Mouse (Mus musculus): ENCODE results near the gene Zranb3. TPM values are rescaled to one million over a fixed set of nuclear protein-coding genes. Genes with fewer than 3 reads are reported as not detected.
"Not testable (repeated sequence)": the region's sequence is repeated elsewhere in the genome, so short reads cannot be mapped to it uniquely, and the experiment has no call there.

The Zranb3 gene
- polyA plus RNA-seq, 1 experiment from 2014 or later: 10.4 TPM

- no peak overlapping the region for H3K4me3 ChIP-seq
- no peaks in the 10 kb centered on the region for H3K4me1 ChIP-seq (replicated peaks)
- H3K27me3 ChIP-seq (ENCODE audit: insufficient read depth, poor library complexity, severe bottlenecking): no peaks in the 10 kb centered on the region
- 93% methylated on average over 2 of the region's 2 CpGs for WGBS
- no peak for DNase-seq (ENCODE audit: low spot score)
- no peaks in the 10 kb centered on the region for H3K9me3 ChIP-seq
- no peak overlapping the region for H3K27ac ChIP-seq
- H3K36me3 ChIP-seq: peaks cover 12% of the 10 kb centered on the region
These were observed 56.4 kb downstream of the Zranb3 start for GRCm38 (mm10) chr1:128046455-128046854.

GRCm38 (mm10) chr1:128044181-128044580, 58.7 kb downstream of the Zranb3 start:
- no peaks in the 10 kb centered on the region for H3K9me3 ChIP-seq
- no peak overlapping the region for H3K4me3 ChIP-seq
- no peaks in the 10 kb centered on the region for H3K4me1 ChIP-seq (replicated peaks)
- no peaks in the 10 kb centered on the region for H3K27me3 ChIP-seq (ENCODE audit: insufficient read depth, poor library complexity, severe bottlenecking)
- H3K36me3 ChIP-seq: peaks cover 13% of the 10 kb centered on the region
- H3K27ac ChIP-seq: no peak overlapping the region
- WGBS: 93% methylated on average over 4 of the region's 4 CpGs
- DNase-seq (ENCODE audit: low spot score): no peak

GRCm38 (mm10) chr1:128036296-128036695, 66.6 kb downstream of the Zranb3 start:
- Histone ChIP-seq H3K4me3 (no peak overlapping the region), H3K36me3 (peaks cover 8% of the 10 kb centered on the region; the same call in 1 of the 2 replicates), H3K4me1 (replicated peaks) (no peaks in the 10 kb centered on the region), H3K9me3 (no peaks in the 10 kb centered on the region), H3K27me3 (ENCODE audit: insufficient read depth, poor library complexity, severe bottlenecking) (no peaks in the 10 kb centered on the region), H3K27ac (no peak overlapping the region)
- DNase-seq (ENCODE audit: low spot score): no peak
- WGBS: 93% methylated on average over 6 of the region's 6 CpGs

GRCm38 (mm10) chr1:128032123-128032522, 70.7 kb downstream of the Zranb3 start:
- no peak for DNase-seq (ENCODE audit: low spot score)
- Histone ChIP-seq H3K27ac (no peak overlapping the region), H3K4me3 (no peak overlapping the region), H3K4me1 (replicated peaks) (no peaks in the 10 kb centered on the region), H3K9me3 (no peaks in the 10 kb centered on the region), H3K36me3 (peaks cover 4% of the 10 kb centered on the region; the same call in 1 of the 2 replicates), H3K27me3 (ENCODE audit: insufficient read depth, poor library complexity, severe bottlenecking) (no peaks in the 10 kb centered on the region)
- WGBS: 96% methylated on average over 1 of the region's 1 CpGs

- H3K36me3 ChIP-seq: peaks cover 4% of the 10 kb centered on the region; the same call in 1 of the 2 replicates
- no peak overlapping the region for H3K27ac ChIP-seq
- DNase-seq (ENCODE audit: low spot score): no peak
- no peaks in the 10 kb centered on the region for H3K4me1 ChIP-seq (replicated peaks)
- H3K4me3 ChIP-seq: no peak overlapping the region
- H3K27me3 ChIP-seq (ENCODE audit: insufficient read depth, poor library complexity, severe bottlenecking): no peaks in the 10 kb centered on the region
- WGBS: 88% methylated on average over 2 of the region's 2 CpGs
- H3K9me3 ChIP-seq: no peaks in the 10 kb centered on the region
These were observed 71.3 kb downstream of the Zranb3 start for GRCm38 (mm10) chr1:128031524-128031923.

GRCm38 (mm10) chr1:128024363-128025114, 78.3 kb downstream of the Zranb3 start:
- Histone ChIP-seq H3K27me3 (ENCODE audit: insufficient read depth, poor library complexity, severe bottlenecking) (no peaks in the 10 kb centered on the region), H3K27ac (no peak overlapping the region), H3K36me3 (no peaks in the 10 kb centered on the region), H3K9me3 (no peaks in the 10 kb centered on the region), H3K4me1 (replicated peaks) (no peaks in the 10 kb centered on the region), H3K4me3 (no peak overlapping the region)
- WGBS: 95% methylated on average over 4 of the region's 4 CpGs
- no peak for DNase-seq (ENCODE audit: low spot score)

GRCm38 (mm10) chr1:128020001-128020770, 82.7 kb downstream of the Zranb3 start:
- Histone ChIP-seq H3K9me3 (no peaks in the 10 kb centered on the region), H3K27me3 (ENCODE audit: insufficient read depth, poor library complexity, severe bottlenecking) (no peaks in the 10 kb centered on the region), H3K4me3 (no peak overlapping the region), H3K36me3 (0 out of 2 replicates have a peak, but pooled peaks cover 4% of the 10 kb centered on the region), H3K27ac (no peak overlapping the region), H3K4me1 (replicated peaks) (no peaks in the 10 kb centered on the region)
- WGBS: 83% methylated on average over 2 of the region's 2 CpGs
- DNase-seq (ENCODE audit: low spot score): no peak

- Histone ChIP-seq H3K27me3 (ENCODE audit: insufficient read depth, poor library complexity, severe bottlenecking) (no peaks in the 10 kb centered on the region), H3K36me3 (peaks cover 17% of the 10 kb centered on the region), H3K4me3 (no peak overlapping the region), H3K9me3 (no peaks in the 10 kb centered on the region), H3K4me1 (replicated peaks) (no peaks in the 10 kb centered on the region), H3K27ac (no peak overlapping the region)
- WGBS: 85% methylated on average over 6 of the region's 6 CpGs
- no peak for DNase-seq (ENCODE audit: low spot score)
These were observed 86.8 kb downstream of the Zranb3 start for GRCm38 (mm10) chr1:128016035-128016492.

- H3K27me3 ChIP-seq (ENCODE audit: insufficient read depth, poor library complexity, severe bottlenecking): no peaks in the 10 kb centered on the region
- H3K4me1 ChIP-seq (replicated peaks): no peaks in the 10 kb centered on the region
- H3K4me3 ChIP-seq: no peak overlapping the region
- no peak for DNase-seq (ENCODE audit: low spot score)
- no peak overlapping the region for H3K27ac ChIP-seq
- no peaks in the 10 kb centered on the region for H3K9me3 ChIP-seq
- peaks cover 20% of the 10 kb centered on the region for H3K36me3 ChIP-seq
- 82% methylated on average over 4 of the region's 4 CpGs for WGBS
These were observed 89.0 kb downstream of the Zranb3 start for GRCm38 (mm10) chr1:128013698-128014386.

GRCm38 (mm10) chr1:128009751-128010150, 93.1 kb downstream of the Zranb3 start:
- H3K27me3 ChIP-seq (ENCODE audit: insufficient read depth, poor library complexity, severe bottlenecking): no peaks in the 10 kb centered on the region
- no peak overlapping the region for H3K4me3 ChIP-seq
- no peaks in the 10 kb centered on the region for H3K4me1 ChIP-seq (replicated peaks)
- H3K9me3 ChIP-seq: no peaks in the 10 kb centered on the region
- WGBS: 96% methylated on average over 2 of the region's 2 CpGs
- peaks cover 19% of the 10 kb centered on the region for H3K36me3 ChIP-seq
- DNase-seq (ENCODE audit: low spot score): no peak
- no peak overlapping the region for H3K27ac ChIP-seq

- not testable (repeated sequence) for H3K4me1 ChIP-seq (replicated peaks); H3K27me3 ChIP-seq (ENCODE audit: insufficient read depth, poor library complexity, severe bottlenecking); H3K4me3 ChIP-seq; H3K27ac ChIP-seq; DNase-seq (ENCODE audit: low spot score); H3K9me3 ChIP-seq
- H3K36me3 ChIP-seq: peaks cover 12% of the 10 kb centered on the region
- WGBS: 92% methylated on average over 11 of the region's 11 CpGs
These were observed 96.7 kb downstream of the Zranb3 start for GRCm38 (mm10) chr1:128006042-128006600.

- no peak for DNase-seq (ENCODE audit: low spot score)
- H3K4me1 ChIP-seq (replicated peaks): no peaks in the 10 kb centered on the region
- H3K4me3 ChIP-seq: no peak overlapping the region
- H3K9me3 ChIP-seq: no peaks in the 10 kb centered on the region
- no peak overlapping the region for H3K27ac ChIP-seq
- no peaks in the 10 kb centered on the region for H3K27me3 ChIP-seq (ENCODE audit: insufficient read depth, poor library complexity, severe bottlenecking)
- peaks cover 12% of the 10 kb centered on the region for H3K36me3 ChIP-seq
- WGBS: 87% methylated on average over 2 of the region's 2 CpGs
These were observed 98.5 kb downstream of the Zranb3 start for GRCm38 (mm10) chr1:128004371-128004720.
